Mouse (Mus musculus) frontal cortex, postnatal 14 days (tissue): ENCODE results near the gene Sfxn1.

Source experiments
- DNase-seq, 2 experiments: peaks; one replicate each; pipeline ENCODE4 v3.0.0; 2022; ENCODE audit warnings: low spot score in 2 of 2

The Sfxn1 gene

GRCm38 (mm10) chr13:54118355-54118754 lies 46.7 kb downstream of the Sfxn1 start:
- no peak for DNase-seq

- DNase-seq: no peak
Measured at GRCm38 (mm10) chr13:54137756-54138410, 66.2 kb downstream of the Sfxn1 start.

- DNase-seq: no peak
Measured at GRCm38 (mm10) chr13:54143788-54144187, 72.1 kb downstream of the Sfxn1 start.

GRCm38 (mm10) chr13:54144624-54145023 lies 73.0 kb downstream of the Sfxn1 start:
- DNase-seq: no peak

- no peak for DNase-seq
Measured at GRCm38 (mm10) chr13:54147328-54147727, 75.7 kb downstream of the Sfxn1 start.

- no peak for DNase-seq
Measured at GRCm38 (mm10) chr13:54152421-54152820, 80.8 kb downstream of the Sfxn1 start.

- DNase-seq: no peak
Measured at GRCm38 (mm10) chr13:54152911-54153310, 81.2 kb downstream of the Sfxn1 start.

GRCm38 (mm10) chr13:54153672-54154218 lies 82.1 kb downstream of the Sfxn1 start:
- DNase-seq: no peak

GRCm38 (mm10) chr13:54155822-54156221 lies 84.2 kb downstream of the Sfxn1 start:
- no peak for DNase-seq
